Comparison of ENCODE assay signal across 19 mouse cellular contexts in genomic region chr1:38252031-38252765, GRCm38 (mm10).
A peak's percentile ranks its signal among the peaks of the same experiment; 100 is the strongest.
DNase-seq lines count a peak whose midpoint lies in the region; ATAC-seq and TF ChIP-seq lines count a peak whose summit lies in the region.
"Had no signal": no experiment of that assay in that cellular context is flagged by ENCODE, and none has a peak within 500 bp of the region (broad histone marks: within the 10 kb centered on the region; RNA-seq: fewer than 3 reads in every experiment).

No protein-coding gene starts in this region.

- peak; percentile 74 for DNase-seq in heart, adult 11 months
- DNase-seq in heart, embryonic 10.5 days (ENCODE audit: low spot score) = no peak
- no peak for DNase-seq in limb, embryonic 10.5 days (ENCODE audit: low spot score)
- no peak for DNase-seq in stomach, postnatal 0 days (ENCODE audit: low spot score)
- no peak for DNase-seq in heart, adult 9 months (ENCODE audit: low spot score in 2 of 2)
- DNase-seq: embryo, embryonic 11 days; gastrocnemius, postnatal 14 days; layer of hippocampus, postnatal 36 days had no signal

- H3K36me3 ChIP-seq in heart, embryonic 10.5 days = no peaks in the 10 kb centered on the region
- H3K36me3 ChIP-seq in limb, embryonic 12.5 days = peaks cover 29% of the 10 kb centered on the region
- H3K36me3 ChIP-seq in limb, embryonic 10.5 days = peaks cover 36% of the 10 kb centered on the region
- H3K36me3 ChIP-seq in stomach, embryonic 14.5 days (ENCODE audit: control insufficient read depth, insufficient read depth, low read length) = no peaks in the 10 kb centered on the region
- H3K36me3 ChIP-seq in stomach, postnatal 0 days (ENCODE audit: control insufficient read depth, insufficient read depth, low read length) = no peaks in the 10 kb centered on the region
- no peaks in the 10 kb centered on the region for H3K36me3 ChIP-seq in stomach, embryonic 15.5 days
- H3K36me3 ChIP-seq: G1E; hindbrain, embryonic 13.5 days; liver, embryonic 15.5 days had no signal

- TF ChIP-seq CTCF in stomach, postnatal 0 days (IDR thresholded peaks at IDR 0.05; ENCODE audit: low read depth) = no peak

- WGBS in heart, embryonic 10.5 days = 89% methylated on average over 19 of the region's 19 CpGs
- 87% methylated on average over 19 of the region's 19 CpGs for WGBS in limb, embryonic 12.5 days
- 97% methylated on average over 19 of the region's 19 CpGs for WGBS in limb, embryonic 10.5 days
- WGBS in stomach, embryonic 14.5 days = 50% methylated on average over 19 of the region's 19 CpGs
- WGBS in stomach, postnatal 0 days = 59% methylated on average over 19 of the region's 19 CpGs
- 53% methylated on average over 19 of the region's 19 CpGs for WGBS in stomach, embryonic 15.5 days

- no peak overlapping the region for H3K4me3 ChIP-seq in heart, embryonic 10.5 days
- H3K4me3 ChIP-seq in limb, embryonic 12.5 days (replicated peaks) = no peak overlapping the region
- H3K4me3 ChIP-seq in limb, embryonic 10.5 days = no peak overlapping the region
- no peak overlapping the region for H3K4me3 ChIP-seq in stomach, embryonic 14.5 days (ENCODE audit: low read depth, low read length)
- H3K4me3 ChIP-seq in stomach, postnatal 0 days (ENCODE audit: low read depth, low read length) = no peak overlapping the region
- H3K4me3 ChIP-seq in stomach, embryonic 15.5 days (replicated peaks) = no peak overlapping the region
- H3K4me3 ChIP-seq: erythroblast, embryonic 14.5 days; forebrain, embryonic 13.5 days; hindbrain, embryonic 13.5 days; liver, embryonic 15.5 days had no signal

- no peak overlapping the region for H3K9ac ChIP-seq in limb, embryonic 12.5 days (replicated peaks)
- H3K9ac ChIP-seq in stomach, embryonic 14.5 days (replicated peaks; ENCODE audit: low read depth, low read length) = no peak overlapping the region
- no peak overlapping the region for H3K9ac ChIP-seq in stomach, postnatal 0 days (ENCODE audit: low read length)
- no peak overlapping the region for H3K9ac ChIP-seq in stomach, embryonic 15.5 days
- H3K9ac ChIP-seq: forebrain, embryonic 13.5 days; hindbrain, embryonic 13.5 days; liver, embryonic 15.5 days had no signal

- H3K27me3 ChIP-seq in heart, embryonic 10.5 days (ENCODE audit: insufficient read depth, poor library complexity, severe bottlenecking) = no peaks in the 10 kb centered on the region
- no peaks in the 10 kb centered on the region for H3K27me3 ChIP-seq in limb, embryonic 12.5 days
- no peaks in the 10 kb centered on the region for H3K27me3 ChIP-seq in limb, embryonic 10.5 days (ENCODE audit: low read depth, poor library complexity, severe bottlenecking)
- no peaks in the 10 kb centered on the region for H3K27me3 ChIP-seq in stomach, embryonic 14.5 days (ENCODE audit: control insufficient read depth, insufficient read depth, low read length)
- no peaks in the 10 kb centered on the region for H3K27me3 ChIP-seq in stomach, postnatal 0 days (ENCODE audit: control insufficient read depth, insufficient read depth, low read length)
- H3K27me3 ChIP-seq in stomach, embryonic 15.5 days (replicated peaks) = no peaks in the 10 kb centered on the region
- H3K27me3 ChIP-seq: forebrain, embryonic 13.5 days; hindbrain, embryonic 13.5 days; liver, embryonic 15.5 days had no signal

- no peak for TF ChIP-seq EP300 in stomach, postnatal 0 days (optimal IDR thresholded peaks at IDR 0.05)

- peaks cover 13% of the 10 kb centered on the region for H3K4me1 ChIP-seq in heart, embryonic 10.5 days
- H3K4me1 ChIP-seq in limb, embryonic 12.5 days (replicated peaks) = peaks cover 11% of the 10 kb centered on the region; the same call in 1 of the 2 replicates
- H3K4me1 ChIP-seq in limb, embryonic 10.5 days = peaks cover 31% of the 10 kb centered on the region
- H3K4me1 ChIP-seq in stomach, embryonic 14.5 days (ENCODE audit: control insufficient read depth, insufficient read depth, low read length) = peaks cover 4% of the 10 kb centered on the region; the same call in 1 of the 2 replicates
- no peaks in the 10 kb centered on the region for H3K4me1 ChIP-seq in stomach, postnatal 0 days (replicated peaks; ENCODE audit: control insufficient read depth, insufficient read depth)
- H3K4me1 ChIP-seq in stomach, embryonic 15.5 days = 0 out of 2 replicates have a peak, but pooled peaks cover 8% of the 10 kb centered on the region
- H3K4me1 ChIP-seq: forebrain, embryonic 13.5 days; liver, embryonic 15.5 days had no signal

- no peak overlapping the region for H3K4me2 ChIP-seq in limb, embryonic 12.5 days
- H3K4me2 ChIP-seq in stomach, embryonic 14.5 days (replicated peaks; ENCODE audit: low read depth, low read length) = no peak overlapping the region
- H3K4me2 ChIP-seq in stomach, postnatal 0 days (replicated peaks; ENCODE audit: low read depth) = no peak overlapping the region
- H3K4me2 ChIP-seq in stomach, embryonic 15.5 days = no peak overlapping the region
- H3K4me2 ChIP-seq: forebrain, embryonic 13.5 days; heart, embryonic 11.5 days; hindbrain, embryonic 13.5 days; liver, embryonic 15.5 days had no signal

- ATAC-seq in limb, embryonic 12.5 days (ENCODE audit: insufficient number of reproducible peaks, insufficient read depth, low FRiP score, low TSS enrichment, low read depth) = no peak
- ATAC-seq in stomach, embryonic 14.5 days (ENCODE audit: insufficient number of reproducible peaks, insufficient read depth, low FRiP score, low read depth) = peak; percentile 44; the same call in 1 of the 2 replicates
- no peak for ATAC-seq in stomach, postnatal 0 days (ENCODE audit: low FRiP score, low TSS enrichment)
- ATAC-seq in stomach, embryonic 15.5 days (ENCODE audit: insufficient read depth, low FRiP score, low read depth) = peak; percentile 48; the same call in 1 of the 2 replicates
- ATAC-seq: activated CD4-positive, CD25-positive, alpha-beta regulatory T cell, adult 4 months; inflammation-experienced regulatory T-cells, adult 6 months had no signal

- no peak overlapping the region for H3K27ac ChIP-seq in heart, embryonic 10.5 days
- H3K27ac ChIP-seq in limb, embryonic 12.5 days = 0 out of 2 replicates have a peak overlapping the region, but pooled peaks have one; percentile 12
- H3K27ac ChIP-seq in limb, embryonic 10.5 days = no peak overlapping the region
- no peak overlapping the region for H3K27ac ChIP-seq in stomach, embryonic 14.5 days (ENCODE audit: low read length)
- no peak overlapping the region for H3K27ac ChIP-seq in stomach, postnatal 0 days (replicated peaks)
- H3K27ac ChIP-seq in stomach, embryonic 15.5 days = no peak overlapping the region
- H3K27ac ChIP-seq: forebrain, embryonic 13.5 days; hindbrain, embryonic 13.5 days; liver, embryonic 15.5 days had no signal

- no peaks in the 10 kb centered on the region for H3K9me3 ChIP-seq in heart, embryonic 10.5 days
- no peaks in the 10 kb centered on the region for H3K9me3 ChIP-seq in limb, embryonic 12.5 days
- no peaks in the 10 kb centered on the region for H3K9me3 ChIP-seq in limb, embryonic 10.5 days (replicated peaks)
- no peaks in the 10 kb centered on the region for H3K9me3 ChIP-seq in stomach, embryonic 14.5 days (ENCODE audit: control insufficient read depth, low read depth, low read length)
- H3K9me3 ChIP-seq in stomach, postnatal 0 days (ENCODE audit: control insufficient read depth, low read length) = no peaks in the 10 kb centered on the region
- H3K9me3 ChIP-seq in stomach, embryonic 15.5 days = no peaks in the 10 kb centered on the region
- H3K9me3 ChIP-seq: forebrain, embryonic 13.5 days; G1E; hindbrain, embryonic 13.5 days; liver, embryonic 15.5 days had no signal

Comparison
In these comparisons a context has a peak if more than half of its experiments do, and no peak if none do; other contexts are left out.
1. ATAC-seq: peak in stomach, embryonic 14.5 days (single experiment) and stomach, embryonic 15.5 days (single experiment); none in limb, embryonic 12.5 days (single experiment) and stomach, postnatal 0 days (single experiment).